Mouse (Mus musculus): ENCODE measurements at regions not wholly inside any gene's neighbourhood (a gene's known extent, or its start where the extent isn't known, plus 50 kb on each side); places are given as distances from the start of the nearest gene placed in this dataset.

GRCm38 (mm10) chr16:30774951-30775661 lies 175.6 kb downstream of the Fam43a start:
- no peak for DNase-seq (ENCODE audit: low spot score in 2 of 2)

GRCm38 (mm10) chr16:30775740-30776700 lies 176.5 kb downstream of the Fam43a start:
- no peak for DNase-seq (ENCODE audit: low spot score in 2 of 2)

GRCm38 (mm10) chr16:30777416-30777815 lies 177.9 kb downstream of the Fam43a start:
- DNase-seq (ENCODE audit: low spot score in 2 of 2): no peak

DNA sequence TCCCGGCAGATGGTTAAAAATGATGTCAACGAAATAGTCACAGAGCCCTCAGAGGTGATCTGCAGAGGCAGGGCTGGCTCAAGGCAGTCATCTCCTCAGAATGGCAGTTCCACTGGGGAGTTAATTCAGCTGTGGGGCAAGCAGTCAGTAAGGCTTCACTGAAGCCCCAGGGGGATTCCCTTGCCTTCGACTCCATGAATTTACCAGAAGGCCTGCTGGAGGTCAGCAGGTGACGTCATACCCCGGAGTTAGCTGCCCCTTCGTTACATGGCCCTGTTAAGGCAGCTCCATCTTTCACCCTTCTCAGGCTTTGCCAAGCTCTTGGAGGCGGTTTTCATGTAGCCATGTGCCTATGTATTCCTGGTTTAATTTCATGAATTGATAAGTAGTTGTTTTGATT lies 178.6 kb downstream of the Fam43a start:
- no peak for DNase-seq (ENCODE audit: low spot score in 2 of 2)

- no peak for DNase-seq (ENCODE audit: low spot score in 2 of 2)
Observed at GRCm38 (mm10) chr16:30778945-30779344, 179.4 kb downstream of the Fam43a start.

DNA sequence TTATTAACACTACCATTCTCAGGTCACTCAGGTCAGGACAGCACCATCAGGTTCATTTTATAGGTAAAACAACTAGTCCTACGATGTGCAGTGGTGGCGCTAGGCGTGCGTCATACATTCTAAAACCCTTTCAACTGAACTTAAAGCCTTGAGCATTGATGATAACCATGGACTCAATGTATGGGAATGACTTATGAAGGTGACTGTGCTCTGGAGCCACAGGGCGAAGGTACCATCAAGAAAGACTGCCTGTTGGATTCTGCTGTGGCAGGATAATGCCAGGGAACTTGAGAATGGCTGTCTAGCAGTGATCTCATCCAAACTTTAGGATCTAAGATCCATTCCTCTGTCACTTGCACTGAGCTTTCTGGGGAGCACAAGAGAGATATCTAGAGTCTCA lies 184.7 kb downstream of the Fam43a start:
- no peak for DNase-seq (ENCODE audit: low spot score in 2 of 2)

DNA sequence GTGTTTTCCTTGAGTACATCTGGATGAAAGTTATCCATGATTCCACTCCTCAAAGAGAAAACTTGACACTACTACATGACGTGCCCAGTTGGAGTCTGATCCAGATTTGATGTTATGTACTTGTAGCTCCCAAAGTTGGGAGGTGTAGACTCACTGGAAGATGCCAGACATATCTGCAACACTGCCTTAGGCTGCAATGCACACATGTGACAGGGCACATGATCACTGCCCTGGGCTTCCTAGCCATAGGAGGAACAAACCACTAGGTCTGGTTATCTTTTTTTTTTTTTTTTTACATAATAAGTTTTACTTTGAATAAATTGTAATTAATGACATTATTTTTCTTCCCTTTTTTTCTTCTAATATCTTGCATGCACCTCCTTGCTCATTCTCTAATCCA lies 185.4 kb downstream of the Fam43a start:
- no peak for DNase-seq (ENCODE audit: low spot score in 2 of 2)

DNA sequence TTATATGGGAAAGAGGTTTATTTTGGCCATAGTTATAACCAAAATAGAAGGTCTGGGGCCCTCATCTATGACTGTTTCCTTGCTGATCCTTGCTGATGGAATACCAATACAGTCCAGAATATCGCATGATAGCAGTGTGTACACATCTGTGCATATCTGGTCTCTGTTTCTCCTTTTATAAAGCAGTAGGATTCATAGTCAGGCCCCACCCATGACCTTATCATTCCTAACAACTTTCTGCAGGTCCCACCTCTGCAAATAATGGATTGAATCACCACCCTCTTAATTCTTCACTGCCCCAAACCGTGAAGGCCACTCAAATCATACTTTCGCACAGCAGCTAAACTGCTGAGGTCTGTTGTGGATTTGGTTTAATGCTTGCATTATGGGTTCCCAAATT lies 186.5 kb downstream of the Fam43a start:
- no peak for DNase-seq (ENCODE audit: low spot score in 2 of 2)

GRCm38 (mm10) chr16:30787351-30787750 lies 187.8 kb downstream of the Fam43a start:
- no peak for DNase-seq (ENCODE audit: low spot score in 2 of 2)

DNA sequence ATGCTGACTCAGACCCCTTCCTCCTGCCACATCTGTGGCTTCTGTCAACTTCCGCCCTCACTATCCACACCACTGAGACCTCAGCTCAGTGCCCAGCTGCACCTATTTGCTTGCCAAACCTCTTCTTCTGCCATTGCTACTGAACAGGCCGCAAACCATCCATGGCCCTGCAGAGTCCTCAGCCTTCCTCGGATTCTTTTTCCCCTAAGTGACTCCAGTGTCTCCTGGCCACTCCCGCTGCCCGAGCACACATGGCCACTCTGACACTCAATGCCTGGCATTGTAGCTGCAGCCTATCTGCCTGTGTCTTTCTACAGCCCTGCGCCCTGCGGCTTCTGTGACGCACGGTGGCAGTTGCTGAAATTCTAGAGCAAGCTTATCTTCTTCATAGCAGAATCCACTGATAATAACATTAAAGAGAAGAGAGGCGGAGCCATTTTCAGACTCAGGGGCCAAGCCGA lies 188.8 kb downstream of the Fam43a start:
- DNase-seq (ENCODE audit: low spot score in 2 of 2): no peak

DNA sequence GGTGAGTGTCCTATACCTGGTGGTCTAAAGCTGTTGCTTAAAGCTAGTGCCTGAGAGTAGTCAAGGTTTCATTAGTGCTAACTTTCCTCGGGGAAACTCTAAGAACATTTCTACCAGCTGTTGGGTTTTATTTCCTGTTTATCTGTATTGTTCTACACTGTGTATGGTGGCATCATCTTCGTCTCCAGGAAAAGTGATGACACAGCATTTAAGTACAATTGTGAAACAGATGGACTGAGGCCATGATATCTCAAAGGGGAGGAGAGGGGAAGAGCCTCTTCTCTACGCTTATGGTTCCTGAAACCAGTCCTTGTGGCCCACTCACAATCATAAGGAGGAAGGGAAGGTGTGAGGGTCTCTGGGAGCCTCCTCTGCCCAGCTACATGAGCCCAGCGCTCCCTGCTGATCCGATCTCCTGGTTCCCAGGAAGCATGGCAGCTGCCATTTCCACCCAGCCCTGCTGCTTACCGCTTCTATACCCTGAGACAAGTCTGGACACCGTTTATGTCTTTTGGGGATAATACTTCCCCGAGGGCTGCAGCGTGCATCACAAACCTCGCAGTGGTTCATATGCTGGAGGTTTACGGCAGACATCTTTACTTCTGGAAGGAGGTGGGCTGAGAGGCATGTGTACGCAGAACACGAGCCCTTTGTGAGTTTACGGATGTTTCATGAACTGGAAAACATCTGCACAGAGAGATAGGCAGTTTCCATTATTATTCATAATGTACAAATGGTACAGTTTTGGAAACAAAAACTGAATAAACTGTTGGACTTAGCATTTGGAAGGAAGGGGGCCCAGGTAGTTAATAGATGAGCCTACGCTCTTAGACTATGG lies 189.6 kb downstream of the Fam43a start:
- DNase-seq (ENCODE audit: low spot score in 2 of 2): no peak

- DNase-seq (ENCODE audit: low spot score in 2 of 2): peak in 1 of 2 experiments; percentile 2
Observed at GRCm38 (mm10) chr16:30790036-30790435, 190.5 kb downstream of the Fam43a start.

- DNase-seq (ENCODE audit: low spot score in 2 of 2): peak in 1 of 2 experiments; percentile 2
Observed at GRCm38 (mm10) chr16:30790551-30791001, 191.1 kb downstream of the Fam43a start.

GRCm38 (mm10) chr16:30791048-30791855 lies 191.7 kb downstream of the Fam43a start:
- no peak for DNase-seq (ENCODE audit: low spot score in 2 of 2)

- DNase-seq (ENCODE audit: low spot score in 2 of 2): no peak
Observed at GRCm38 (mm10) chr16:30792738-30793377, 193.3 kb downstream of the Fam43a start.

DNA sequence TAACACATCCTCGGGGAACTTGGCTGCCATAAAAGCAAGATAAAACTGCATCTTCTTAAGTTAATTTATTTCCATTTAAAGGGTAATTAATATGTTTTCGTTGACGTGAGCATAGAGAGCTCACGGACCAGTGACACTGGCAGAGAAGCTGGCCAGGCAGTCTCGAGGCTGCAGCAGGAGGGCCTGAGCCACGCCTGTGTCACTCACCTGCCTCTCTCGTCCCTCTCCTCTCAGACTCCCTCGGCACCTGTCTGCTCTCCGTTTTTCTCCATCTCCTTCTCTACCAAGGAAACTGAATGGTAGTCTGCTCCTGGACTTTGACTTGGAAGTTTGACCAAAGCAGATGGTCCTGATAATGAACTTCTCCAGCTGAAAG lies 193.8 kb downstream of the Fam43a start:
- no peak for DNase-seq (ENCODE audit: low spot score in 2 of 2)

GRCm38 (mm10) chr16:30793856-30794255 lies 194.3 kb downstream of the Fam43a start:
- no peak for DNase-seq (ENCODE audit: low spot score in 2 of 2)

DNA sequence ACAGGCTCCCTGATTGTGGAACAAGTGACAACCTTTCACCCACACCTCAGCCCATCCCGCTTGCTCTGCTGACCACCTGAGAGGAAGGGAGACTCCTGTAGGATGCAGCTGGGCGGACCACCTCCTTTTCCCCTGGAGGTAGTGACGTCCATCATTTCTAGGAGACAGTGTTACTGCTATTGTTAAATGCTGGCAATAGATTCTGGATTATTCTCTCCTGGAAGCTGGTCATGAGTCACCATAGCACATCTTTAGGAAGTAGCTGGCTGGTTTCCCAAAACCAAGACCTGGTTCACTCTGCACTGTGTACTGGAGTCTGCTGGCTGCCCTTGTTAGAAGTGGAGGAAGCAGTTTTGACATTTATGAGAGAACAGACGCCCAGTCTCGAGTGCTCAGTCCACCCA lies 196.0 kb downstream of the Fam43a start:
- DNase-seq (ENCODE audit: low spot score in 2 of 2): no peak

DNA sequence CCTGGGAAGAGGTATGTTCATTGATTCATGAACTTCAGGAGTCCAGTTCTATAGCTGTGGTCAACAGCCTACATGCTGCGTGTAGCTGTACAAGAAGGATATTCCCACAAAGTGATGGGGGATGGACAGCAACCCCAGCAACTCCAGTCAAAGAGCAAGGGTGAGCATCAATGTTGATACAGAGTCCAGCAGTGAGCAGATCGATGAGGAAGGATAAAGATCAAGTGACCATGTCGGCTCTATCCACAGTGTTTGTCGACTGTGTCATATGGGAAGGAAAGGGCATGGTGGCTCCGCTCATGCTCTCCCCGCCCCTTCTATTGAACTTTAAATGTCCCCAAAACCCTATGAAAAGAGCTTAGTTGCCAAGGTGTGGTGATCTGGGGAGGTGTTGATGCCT lies 196.6 kb downstream of the Fam43a start:
- DNase-seq (ENCODE audit: low spot score in 2 of 2): no peak

DNA sequence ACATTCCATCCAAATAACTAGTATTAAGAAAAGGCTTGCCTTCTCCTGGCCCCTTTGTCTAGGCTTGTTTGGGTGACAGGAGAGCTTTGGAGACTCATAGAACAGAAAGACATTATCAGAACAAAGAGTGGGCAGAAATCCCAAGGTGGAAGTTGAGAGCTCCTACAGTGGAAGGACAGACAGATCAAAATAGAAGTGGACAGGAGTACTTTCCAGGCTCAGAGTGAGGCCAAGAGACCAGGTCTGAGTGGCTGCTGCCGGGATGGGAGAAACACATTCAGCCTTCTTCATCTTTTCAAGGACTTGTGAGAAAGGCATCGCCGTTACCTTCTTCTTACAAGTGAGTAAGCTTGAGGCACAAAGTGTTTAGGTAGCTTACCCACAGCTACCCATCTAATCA lies 197.5 kb downstream of the Fam43a start:
- no peak for DNase-seq (ENCODE audit: low spot score in 2 of 2)

Data from adrenal gland, postnatal 4 days (tissue).